Mouse (Mus musculus) thymus, postnatal 10 days (tissue): ENCODE results near the gene Cops7b.

Experiments
- DNase-seq, 2 experiments: peaks; one replicate each; pipeline ENCODE4 v3.0.0; 2021; ENCODE audit warnings: low spot score in 2 of 2

Cops7b gene

GRCm38 (mm10) chr1:86598516-86598915 lies 15.8 kb downstream of the Cops7b start:
- DNase-seq, result peak in 1 of 2 experiments; percentile 26

- no peak for DNase-seq
These were observed 17.4 kb downstream of the Cops7b start for GRCm38 (mm10) chr1:86600117-86600516.

- no peak for DNase-seq
These were observed 28.2 kb downstream of the Cops7b start for GRCm38 (mm10) chr1:86610954-86611353.

GRCm38 (mm10) chr1:86612081-86612480 lies 29.4 kb downstream of the Cops7b start:
- no peak for DNase-seq

GRCm38 (mm10) chr1:86614269-86614668 lies 31.6 kb downstream of the Cops7b start:
- DNase-seq, result peak in 1 of 2 experiments; percentile 13

- peak in 1 of 2 experiments; percentile 57 for DNase-seq
These were observed 35.9 kb downstream of the Cops7b start for GRCm38 (mm10) chr1:86618454-86619125.

- DNase-seq, result no peak
These were observed 39.6 kb downstream of the Cops7b start for GRCm38 (mm10) chr1:86622296-86622695.

GRCm38 (mm10) chr1:86623001-86624000 lies 40.6 kb downstream of the Cops7b start:
- no peak for DNase-seq

- no peak for DNase-seq
These were observed 45.6 kb downstream of the Cops7b start for GRCm38 (mm10) chr1:86628270-86628669.

GRCm38 (mm10) chr1:86629936-86630335 lies 47.2 kb downstream of the Cops7b start:
- DNase-seq, result no peak

GRCm38 (mm10) chr1:86630527-86630926 lies 47.8 kb downstream of the Cops7b start:
- DNase-seq, result no peak

- DNase-seq, result no peak
These were observed 50.2 kb downstream of the Cops7b start for GRCm38 (mm10) chr1:86632732-86633380.

GRCm38 (mm10) chr1:86633434-86633833 lies 50.7 kb downstream of the Cops7b start:
- DNase-seq, result no peak

- no peak for DNase-seq
These were observed 51.4 kb downstream of the Cops7b start for GRCm38 (mm10) chr1:86633840-86634750.

GRCm38 (mm10) chr1:86634751-86635359 lies 52.2 kb downstream of the Cops7b start:
- DNase-seq, result no peak

GRCm38 (mm10) chr1:86643101-86643809 lies 60.6 kb downstream of the Cops7b start:
- peak in 1 of 2 experiments; percentile 39 for DNase-seq

- no peak for DNase-seq
These were observed 64.8 kb downstream of the Cops7b start for GRCm38 (mm10) chr1:86647517-86647916.

- peak; percentile 23 to 75 for DNase-seq
These were observed 67.6 kb downstream of the Cops7b start for GRCm38 (mm10) chr1:86650272-86650671.

GRCm38 (mm10) chr1:86652675-86653074 lies 70.0 kb downstream of the Cops7b start:
- no peak for DNase-seq

- no peak for DNase-seq
These were observed 74.4 kb downstream of the Cops7b start for GRCm38 (mm10) chr1:86657071-86657470.
